In genomic region chr15:77824321-77824720, GRCm38 (mm10) we compare ENCODE assay signal across 16 mouse cellular contexts. TPM values are rescaled to one million over a fixed set of nuclear protein-coding genes. Genes with fewer than 3 reads are reported as not detected.
A peak's percentile ranks its signal among the peaks of the same experiment; 100 is the strongest.
DNase-seq lines count a peak whose midpoint lies in the region; ATAC-seq and TF ChIP-seq lines count a peak whose summit lies in the region.
"Had no signal": no experiment of that assay in that cellular context is flagged by ENCODE, and none has a peak within 500 bp of the region (broad histone marks: within the 10 kb centered on the region; RNA-seq: fewer than 3 reads in every experiment).

No protein-coding gene starts in this region.

- 0 out of 2 replicates have a peak, but pooled peaks cover 3% of the 10 kb centered on the region for H3K36me3 ChIP-seq in heart, postnatal 0 days (replicated peaks; ENCODE audit: control insufficient read depth, insufficient read depth, low read length)
- no peaks in the 10 kb centered on the region for H3K36me3 ChIP-seq in lung, embryonic 16.5 days (ENCODE audit: control insufficient read depth, insufficient read depth, low read length)
- H3K36me3 ChIP-seq in hindbrain, embryonic 12.5 days = no peaks in the 10 kb centered on the region
- H3K36me3 ChIP-seq: embryonic facial prominence, embryonic 15.5 days; forebrain, embryonic 15.5 days; hindbrain, embryonic 15.5 days; neural tube, embryonic 15.5 days had no signal

- no peak for ATAC-seq in heart, postnatal 0 days (ENCODE audit: insufficient read depth, low read depth)
- no peak for ATAC-seq in lung, embryonic 16.5 days (ENCODE audit: low read depth)
- no peak for ATAC-seq in hindbrain, embryonic 12.5 days (ENCODE audit: low FRiP score)
- ATAC-seq: forebrain, embryonic 15.5 days had no signal

- H3K27me3 ChIP-seq in heart, postnatal 0 days (ENCODE audit: control insufficient read depth, insufficient read depth, low read length) = no peaks in the 10 kb centered on the region
- no peaks in the 10 kb centered on the region for H3K27me3 ChIP-seq in lung, embryonic 16.5 days (ENCODE audit: control insufficient read depth, insufficient read depth, low read depth, low read length)
- no peaks in the 10 kb centered on the region for H3K27me3 ChIP-seq in hindbrain, embryonic 12.5 days
- H3K27me3 ChIP-seq: embryonic facial prominence, embryonic 15.5 days; forebrain, embryonic 15.5 days; hindbrain, embryonic 15.5 days; neural tube, embryonic 15.5 days had no signal

- H3K4me1 ChIP-seq in heart, postnatal 0 days (ENCODE audit: control insufficient read depth, insufficient read depth) = peaks cover 77% of the 10 kb centered on the region
- H3K4me1 ChIP-seq in lung, embryonic 16.5 days (replicated peaks; ENCODE audit: control insufficient read depth, insufficient read depth, low read length) = peaks cover 86% of the 10 kb centered on the region
- peaks cover 42% of the 10 kb centered on the region for H3K4me1 ChIP-seq in hindbrain, embryonic 12.5 days

- peak; percentile 64 to 69 for DNase-seq in cerebellum, postnatal 25 days
- DNase-seq in cerebellum, postnatal 14 days = no peak
- DNase-seq in heart, postnatal 0 days (ENCODE audit: low spot score) = no peak
- DNase-seq in heart, postnatal 10 days = no peak
- DNase-seq in lung, postnatal 10 days = no peak
- DNase-seq in frontal cortex, postnatal 25 days (ENCODE audit: low spot score in 2 of 2) = no peak
- DNase-seq: gastrocnemius, postnatal 25 days; kidney, postnatal 10 days; right cerebral cortex, adult 18-20 months had no signal

- H3K9me3 ChIP-seq in heart, postnatal 0 days (replicated peaks; ENCODE audit: control insufficient read depth, low read length) = no peaks in the 10 kb centered on the region
- no peaks in the 10 kb centered on the region for H3K9me3 ChIP-seq in lung, embryonic 16.5 days (ENCODE audit: control insufficient read depth, low read length)
- no peaks in the 10 kb centered on the region for H3K9me3 ChIP-seq in hindbrain, embryonic 12.5 days (replicated peaks)
- H3K9me3 ChIP-seq: embryonic facial prominence, embryonic 15.5 days; forebrain, embryonic 15.5 days; G1E; hindbrain, embryonic 15.5 days; neural tube, embryonic 15.5 days had no signal

- H3K4me3 ChIP-seq in heart, postnatal 0 days (ENCODE audit: low read depth, low read length) = no peak overlapping the region
- no peak overlapping the region for H3K4me3 ChIP-seq in lung, embryonic 16.5 days (ENCODE audit: low read length)
- no peak overlapping the region for H3K4me3 ChIP-seq in hindbrain, embryonic 12.5 days
- H3K4me3 ChIP-seq: embryonic facial prominence, embryonic 15.5 days; forebrain, embryonic 15.5 days; hindbrain, embryonic 15.5 days; neural tube, embryonic 15.5 days had no signal

- TF ChIP-seq EP300 in heart, postnatal 0 days (IDR thresholded peaks at IDR 0.05; ENCODE audit: low read depth) = no peak

- H3K27ac ChIP-seq in heart, postnatal 0 days (ENCODE audit: low read depth) = peak overlapping the region; percentile 81
- H3K27ac ChIP-seq in lung, embryonic 16.5 days (ENCODE audit: low read length) = peak overlapping the region; percentile 58
- H3K27ac ChIP-seq in hindbrain, embryonic 12.5 days = no peak overlapping the region
- H3K27ac ChIP-seq: embryonic facial prominence, embryonic 15.5 days; forebrain, embryonic 15.5 days; hindbrain, embryonic 15.5 days; neural tube, embryonic 15.5 days had no signal

- intact Hi-C loops in heart, postnatal 10 days (cut with DNase I) = no loop called here

- WGBS in heart, postnatal 0 days = 96% methylated on average over 1 of the region's 1 CpGs
- whole genome bisulfite sequencing in lung, embryonic 16.5 days = 88% methylated on average over 1 of the region's 1 CpGs
- 97% methylated on average over 1 of the region's 1 CpGs for WGBS in hindbrain, embryonic 12.5 days

- H3K9ac ChIP-seq in heart, postnatal 0 days (replicated peaks; ENCODE audit: low read depth, low read length) = no peak overlapping the region
- no peak overlapping the region; the same call in 1 of the 2 replicates for H3K9ac ChIP-seq in lung, embryonic 16.5 days (ENCODE audit: low read length)
- no peak overlapping the region for H3K9ac ChIP-seq in hindbrain, embryonic 12.5 days
- H3K9ac ChIP-seq: embryonic facial prominence, embryonic 15.5 days; forebrain, embryonic 15.5 days; hindbrain, embryonic 15.5 days; neural tube, embryonic 15.5 days had no signal

- TF ChIP-seq CTCF in heart, postnatal 0 days (IDR thresholded peaks at IDR 0.05; ENCODE audit: low read depth) = no peak

- H3K4me2 ChIP-seq in heart, postnatal 0 days (ENCODE audit: low read depth, low read length) = no peak overlapping the region
- H3K4me2 ChIP-seq in lung, embryonic 16.5 days (ENCODE audit: low read depth, low read length) = no peak overlapping the region
- no peak overlapping the region for H3K4me2 ChIP-seq in hindbrain, embryonic 12.5 days (replicated peaks)
- H3K4me2 ChIP-seq: embryonic facial prominence, embryonic 15.5 days; forebrain, embryonic 15.5 days; hindbrain, embryonic 15.5 days; neural tube, embryonic 15.5 days had no signal

RNA-seq across cellular contexts. Expression of gene Myh9, which starts 17.7 kb away (rescaled TPM):
- total RNA-seq in heart, postnatal 0 days (2014; rRNA removed; ENCODE audit: low replicate concordance) = 62.0 and 63.6 TPM in 2 replicates
- polyA plus RNA-seq in heart, postnatal 0 days (2015; fragmentation: Nextera tagmentation; extraction: Ambion mirVana) = 15.7 and 17.5 TPM in 2 replicates
- 100 to 1,000 TPM; 206 to 221 TPM for total RNA-seq in heart, postnatal 10 days (2021)
- 71.7 and 77.6 TPM in 2 replicates for polyA plus RNA-seq in lung, embryonic 16.5 days (2015; fragmentation: Nextera tagmentation; extraction: Ambion mirVana)
- polyA plus RNA-seq in hindbrain, embryonic 12.5 days (2016; fragmentation: Nextera tagmentation; extraction: Ambion mirVana) = 32.0 and 33.5 TPM in 2 replicates

Comparison
In these comparisons a context has a peak if more than half of its experiments do, and no peak if none do; other contexts are left out.
1. DNase-seq: peak in cerebellum, postnatal 25 days (2 of 2); none in cerebellum, postnatal 14 days (0 of 2), heart, postnatal 0 days (single experiment), heart, postnatal 10 days (0 of 2), lung, postnatal 10 days (single experiment) and frontal cortex, postnatal 25 days (0 of 2).